Mouse (Mus musculus): Measurements from ENCODE around the gene Slc11a2. TPM values are rescaled to one million over a fixed set of nuclear protein-coding genes. Genes with fewer than 3 reads are reported as not detected.
A peak's percentile ranks its signal among the peaks of the same experiment; 100 is the strongest.

The Slc11a2 gene
- polyA plus RNA-seq, 1 experiment from 2014 or later = 22.2 TPM

DNA sequence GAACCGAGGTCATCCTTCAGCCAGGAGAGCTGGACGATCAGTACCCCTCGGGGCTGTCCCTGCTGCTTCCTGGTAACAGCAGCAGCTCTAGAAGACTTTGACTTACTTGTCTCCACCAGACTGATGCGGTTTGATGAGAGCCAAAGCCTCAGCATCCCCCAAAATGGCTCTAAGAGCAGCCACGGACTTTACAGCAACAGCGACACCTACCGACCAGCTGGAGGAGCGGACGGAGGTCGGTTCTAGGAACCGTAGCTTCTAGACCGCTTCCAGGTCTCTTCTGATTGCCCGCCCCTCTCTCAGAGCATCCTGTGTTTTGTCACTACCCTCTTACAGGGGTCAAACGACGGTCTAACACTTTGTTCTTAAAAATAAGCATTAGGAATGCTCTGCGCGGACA is 32.5 kb upstream of the Slc11a2 start:
- Histone ChIP-seq H3K4me1 (0 out of 2 replicates have a peak, but pooled peaks cover 2% of the 10 kb centered on the region), H3K27me3 (no peaks in the 10 kb centered on the region), H3K4me3 (no peak overlapping the region), H3K36me3 (no peaks in the 10 kb centered on the region), H3K9ac (replicated peaks) (no peak overlapping the region), H3K27ac (replicated peaks) (no peak overlapping the region), H3K4me2 (replicated peaks) (no peak overlapping the region), H3K9me3 (no peaks in the 10 kb centered on the region)
- 7% methylated on average over 17 of the region's 17 CpGs for WGBS
- peak; percentile 53; the same call in 1 of the 2 replicates for ATAC-seq (replicated peaks)

DNA sequence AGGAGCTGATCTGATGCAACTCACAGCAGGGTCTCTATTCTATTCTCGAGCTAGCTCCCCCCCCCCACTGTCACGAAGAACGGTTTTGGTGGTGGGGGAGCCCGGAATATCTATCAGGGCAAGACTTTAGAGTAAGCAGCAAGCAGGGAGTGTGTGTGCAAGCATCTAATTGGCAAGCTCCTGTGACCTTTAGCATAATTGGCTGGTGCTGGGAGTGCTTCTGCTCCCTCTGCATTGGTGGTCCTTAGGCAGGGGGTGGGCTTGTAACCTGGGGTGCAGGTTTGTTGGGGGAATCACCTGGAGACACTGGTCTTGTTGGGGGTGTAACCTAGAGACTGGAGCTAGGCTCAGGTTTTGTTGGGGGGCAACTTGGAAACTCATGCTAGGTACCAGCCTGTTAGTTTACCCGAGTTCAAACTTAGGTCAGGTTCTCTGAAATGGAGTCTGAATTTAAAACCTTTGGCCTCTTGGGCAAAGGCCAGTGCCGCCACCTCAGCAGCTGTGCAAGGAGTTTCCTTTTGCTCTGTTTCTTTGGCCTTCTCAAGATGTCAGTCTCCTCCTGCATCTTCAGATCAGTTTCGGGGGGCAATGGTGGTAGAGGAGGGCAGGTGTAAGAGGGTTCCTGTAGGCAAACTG is 31.6 kb upstream of the Slc11a2 start:
- H3K4me2 ChIP-seq (replicated peaks) = no peak overlapping the region
- WGBS = 62% methylated on average over 7 of the region's 7 CpGs

DNA sequence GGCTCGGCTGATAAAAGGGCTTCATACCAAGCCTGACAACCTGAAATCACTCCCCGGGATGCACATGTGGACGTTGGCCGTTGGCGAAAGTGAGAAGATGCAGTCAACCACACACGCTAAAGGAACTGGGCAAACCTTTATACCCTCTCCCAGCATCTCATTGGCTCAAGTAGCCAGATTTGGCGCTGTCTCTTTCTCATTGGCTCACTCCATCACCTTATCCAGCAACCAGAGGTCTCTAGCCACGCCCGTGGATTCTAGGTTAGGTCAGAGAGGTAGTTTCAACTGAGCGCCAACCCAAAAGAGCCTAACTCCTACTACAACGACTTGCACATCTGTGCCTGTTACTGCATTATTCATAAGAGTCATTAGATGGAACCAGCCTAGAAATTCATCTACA is 27.6 kb upstream of the Slc11a2 start:
- Histone ChIP-seq H3K4me1 (0 out of 2 replicates have a peak, but pooled peaks cover 8% of the 10 kb centered on the region), H3K9ac (replicated peaks) (no peak overlapping the region), H3K36me3 (no peaks in the 10 kb centered on the region), H3K27ac (replicated peaks) (no peak overlapping the region), H3K27me3 (no peaks in the 10 kb centered on the region), H3K9me3 (no peaks in the 10 kb centered on the region), H3K4me2 (replicated peaks) (no peak overlapping the region), H3K4me3 (no peak overlapping the region)
- 80% methylated on average over 11 of the region's 11 CpGs for WGBS
- no peak for ATAC-seq (replicated peaks)

More for the DNA sequence above, 31.6 kb upstream of the Slc11a2 start:
- Histone ChIP-seq H3K4me3 (no peak overlapping the region), H3K9ac (replicated peaks) (no peak overlapping the region), H3K4me1 (0 out of 2 replicates have a peak, but pooled peaks cover 2% of the 10 kb centered on the region), H3K27ac (replicated peaks) (no peak overlapping the region), H3K27me3 (no peaks in the 10 kb centered on the region), H3K36me3 (no peaks in the 10 kb centered on the region), H3K9me3 (no peaks in the 10 kb centered on the region)
- ATAC-seq (replicated peaks) = no peak

DNA sequence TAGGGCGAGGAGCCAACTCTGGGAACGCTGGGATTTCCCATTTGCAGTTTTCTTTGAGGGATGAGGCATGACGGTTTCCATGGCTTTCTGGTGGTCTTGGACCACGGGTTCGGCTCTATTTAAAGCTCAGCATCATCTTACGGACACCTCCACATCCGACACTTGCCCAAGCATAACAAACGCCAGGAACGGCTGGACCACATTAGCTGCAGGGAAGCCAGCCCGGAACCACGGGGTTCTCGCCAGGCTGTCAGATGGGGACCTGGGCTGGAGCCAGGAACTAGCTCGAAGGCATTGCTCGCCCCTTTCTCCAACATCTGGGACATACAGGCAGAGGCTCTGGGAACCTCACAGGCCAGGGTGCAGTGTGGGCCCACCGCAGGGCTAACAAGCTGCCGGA is 26.4 kb upstream of the Slc11a2 start:
- 56% methylated on average over 16 of the region's 16 CpGs for WGBS
- 0 out of 2 replicates have a peak overlapping the region, but pooled peaks have one; percentile 9 for H3K4me2 ChIP-seq (replicated peaks)
- no peak for ATAC-seq (replicated peaks)
- no peaks in the 10 kb centered on the region for H3K27me3 ChIP-seq
- no peak overlapping the region for H3K9ac ChIP-seq (replicated peaks)
- 0 out of 2 replicates have a peak, but pooled peaks cover 8% of the 10 kb centered on the region for H3K4me1 ChIP-seq
- no peaks in the 10 kb centered on the region for H3K36me3 ChIP-seq
- no peaks in the 10 kb centered on the region for H3K9me3 ChIP-seq
- no peak overlapping the region for H3K27ac ChIP-seq (replicated peaks)
- no peak overlapping the region for H3K4me3 ChIP-seq

DNA sequence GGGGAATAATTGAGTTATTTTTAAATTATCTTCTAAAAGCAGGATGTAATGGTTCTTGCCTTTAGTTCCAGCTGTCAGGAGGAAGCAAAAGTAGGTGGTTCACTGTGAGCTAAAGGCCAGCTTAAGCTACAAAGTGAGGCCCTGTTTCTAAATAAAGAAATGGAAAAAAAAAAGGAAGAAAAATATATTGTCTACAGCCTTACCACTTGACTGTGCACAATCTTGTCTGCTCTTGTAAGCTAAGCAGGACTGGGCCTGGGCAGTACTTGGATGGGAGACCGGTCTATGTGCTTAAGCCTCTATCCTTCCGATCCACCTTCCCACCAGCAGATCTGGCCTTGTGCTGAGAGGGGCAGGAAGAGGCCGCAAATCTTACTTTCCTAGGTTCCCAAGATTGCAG is 24.6 kb upstream of the Slc11a2 start:
- Histone ChIP-seq H3K27me3 (no peaks in the 10 kb centered on the region), H3K27ac (replicated peaks) (no peak overlapping the region), H3K9ac (replicated peaks) (no peak overlapping the region), H3K9me3 (no peaks in the 10 kb centered on the region), H3K4me3 (no peak overlapping the region), H3K4me1 (0 out of 2 replicates have a peak, but pooled peaks cover 8% of the 10 kb centered on the region), H3K4me2 (replicated peaks) (no peak overlapping the region), H3K36me3 (no peaks in the 10 kb centered on the region)
- ATAC-seq (replicated peaks) = no peak
- WGBS = 86% methylated on average over 3 of the region's 3 CpGs

DNA sequence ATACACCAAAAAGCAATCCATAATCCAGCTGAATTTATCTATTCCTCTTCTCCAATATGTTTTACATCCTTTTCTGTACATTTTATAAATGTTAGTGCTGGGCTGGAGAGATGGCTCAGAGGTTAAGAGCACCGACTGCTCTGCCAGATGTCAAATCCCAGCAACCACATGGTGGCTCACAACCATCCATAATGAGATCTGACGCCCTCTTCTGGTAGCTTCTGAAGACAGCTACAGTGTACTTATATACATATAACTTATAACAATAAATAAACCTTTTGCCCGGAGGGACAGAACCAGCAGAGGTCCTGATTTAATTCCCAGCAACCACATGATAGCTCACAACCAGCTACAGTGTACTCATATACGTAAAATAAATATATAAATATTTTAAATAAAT is 23.7 kb upstream of the Slc11a2 start:
- WGBS = 75% methylated on average over 4 of the region's 4 CpGs
- ATAC-seq (replicated peaks) = no peak

DNA sequence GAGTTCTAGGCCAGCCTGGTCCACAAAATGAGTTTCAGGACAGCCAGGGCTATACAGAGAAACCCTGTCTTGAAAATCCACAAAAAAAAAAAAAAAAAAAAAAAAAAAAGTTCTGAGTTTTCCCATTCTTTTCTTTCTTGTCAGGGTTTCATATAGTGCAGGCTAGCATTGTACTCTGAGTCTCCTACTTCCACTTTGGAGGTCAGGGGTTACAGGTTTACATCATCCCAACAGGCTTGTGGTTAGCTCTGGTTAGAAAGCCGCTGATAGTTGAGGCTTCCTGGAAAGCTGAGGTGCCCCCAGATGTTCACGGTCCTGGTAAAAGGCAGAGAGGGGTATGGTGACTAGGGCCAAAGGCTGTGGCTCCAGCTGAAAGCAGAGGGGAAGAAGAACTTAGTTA is 22.0 kb upstream of the Slc11a2 start:
- no peaks in the 10 kb centered on the region for H3K9me3 ChIP-seq
- no peak overlapping the region for H3K9ac ChIP-seq (replicated peaks)
- no peak for ATAC-seq (replicated peaks)
- WGBS = 87% methylated on average over 2 of the region's 2 CpGs
- H3K36me3 ChIP-seq = no peaks in the 10 kb centered on the region
- no peak overlapping the region for H3K4me2 ChIP-seq (replicated peaks)
- H3K4me3 ChIP-seq = no peak overlapping the region
- no peaks in the 10 kb centered on the region for H3K27me3 ChIP-seq
- H3K27ac ChIP-seq (replicated peaks) = no peak overlapping the region
- peaks cover 18% of the 10 kb centered on the region for H3K4me1 ChIP-seq

More for the DNA sequence above, 23.7 kb upstream of the Slc11a2 start:
- Histone ChIP-seq H3K27me3 (no peaks in the 10 kb centered on the region), H3K4me3 (no peak overlapping the region), H3K4me1 (peaks cover 14% of the 10 kb centered on the region), H3K9me3 (no peaks in the 10 kb centered on the region), H3K9ac (replicated peaks) (no peak overlapping the region), H3K36me3 (no peaks in the 10 kb centered on the region), H3K4me2 (replicated peaks) (no peak overlapping the region), H3K27ac (replicated peaks) (no peak overlapping the region)

DNA sequence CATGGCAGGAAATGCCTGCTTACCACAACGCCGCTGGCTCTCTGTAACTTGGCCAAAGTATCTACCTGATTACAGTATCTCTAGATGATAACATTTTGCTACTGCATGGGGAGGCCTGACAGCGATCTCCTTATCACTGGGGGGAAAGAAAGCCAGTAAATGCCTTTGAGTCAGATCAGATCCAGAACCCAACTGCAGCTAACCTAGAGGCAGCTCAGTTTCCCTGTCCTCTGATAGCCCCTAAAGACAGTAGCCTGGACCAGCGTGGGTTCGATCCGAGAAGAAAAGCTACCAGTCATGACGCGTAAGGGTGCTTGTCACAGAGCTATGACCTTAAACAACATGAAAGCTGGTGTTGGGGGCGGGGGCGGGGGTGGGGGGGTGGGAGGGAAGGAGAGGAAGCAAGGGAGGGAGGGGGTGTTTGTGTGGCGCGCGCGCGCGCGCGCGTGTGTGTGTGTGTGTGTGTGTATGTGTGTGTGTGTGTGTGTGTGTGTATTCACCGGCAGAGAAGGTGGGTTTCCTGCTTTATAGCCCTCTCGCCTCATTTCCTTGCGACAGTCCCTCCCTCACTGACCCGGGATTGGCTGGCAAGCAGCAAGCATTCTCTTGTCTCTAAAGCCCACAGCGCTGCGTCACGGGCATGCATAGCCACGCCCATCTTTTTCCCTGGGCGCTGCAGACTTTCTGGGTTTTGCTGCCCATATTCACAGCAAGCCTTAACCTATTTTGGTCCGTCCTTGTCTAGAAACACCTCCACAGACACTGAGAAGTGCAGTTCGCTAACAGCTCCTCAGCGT is 18.5 kb upstream of the Slc11a2 start:
- peak; percentile 99 for ATAC-seq (replicated peaks)
- peak overlapping the region; percentile 45 for H3K4me3 ChIP-seq
- no peaks in the 10 kb centered on the region for H3K36me3 ChIP-seq
- peak overlapping the region; percentile 83 for H3K27ac ChIP-seq (replicated peaks)
- H3K4me1 ChIP-seq = peaks cover 9% of the 10 kb centered on the region
- WGBS = 8% methylated on average over 20 of the region's 31 CpGs
- H3K9ac ChIP-seq (replicated peaks) = peak overlapping the region; percentile 64
- no peaks in the 10 kb centered on the region for H3K27me3 ChIP-seq
- no peaks in the 10 kb centered on the region for H3K9me3 ChIP-seq
- H3K4me2 ChIP-seq (replicated peaks) = peak overlapping the region; percentile 64

DNA sequence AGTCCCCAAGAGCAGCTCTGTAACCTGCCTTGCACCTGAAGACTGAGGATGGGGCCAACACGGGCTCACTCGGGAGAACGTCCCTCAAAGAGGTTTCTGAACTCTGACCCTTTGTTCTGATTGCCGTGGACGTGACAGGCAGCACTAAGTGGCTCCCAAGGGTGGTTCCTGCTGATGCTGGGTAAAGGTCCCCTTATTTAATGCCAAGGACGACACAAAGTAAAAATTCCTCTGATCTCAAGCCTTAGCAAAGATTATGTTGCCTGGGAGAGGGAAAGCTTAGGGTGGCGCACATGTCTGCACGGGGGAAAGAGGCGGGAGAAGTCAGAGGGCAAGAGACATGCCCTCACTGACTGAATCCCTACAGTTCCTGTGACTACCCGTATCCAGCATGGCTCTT is 11.6 kb upstream of the Slc11a2 start:
- Histone ChIP-seq H3K27ac (replicated peaks) (no peak overlapping the region), H3K9me3 (no peaks in the 10 kb centered on the region), H3K4me2 (replicated peaks) (no peak overlapping the region), H3K4me3 (no peak overlapping the region), H3K27me3 (no peaks in the 10 kb centered on the region), H3K36me3 (no peaks in the 10 kb centered on the region), H3K4me1 (no peaks in the 10 kb centered on the region), H3K9ac (replicated peaks) (no peak overlapping the region)
- WGBS = 66% methylated on average over 10 of the region's 10 CpGs
- no peak for ATAC-seq (replicated peaks)

DNA sequence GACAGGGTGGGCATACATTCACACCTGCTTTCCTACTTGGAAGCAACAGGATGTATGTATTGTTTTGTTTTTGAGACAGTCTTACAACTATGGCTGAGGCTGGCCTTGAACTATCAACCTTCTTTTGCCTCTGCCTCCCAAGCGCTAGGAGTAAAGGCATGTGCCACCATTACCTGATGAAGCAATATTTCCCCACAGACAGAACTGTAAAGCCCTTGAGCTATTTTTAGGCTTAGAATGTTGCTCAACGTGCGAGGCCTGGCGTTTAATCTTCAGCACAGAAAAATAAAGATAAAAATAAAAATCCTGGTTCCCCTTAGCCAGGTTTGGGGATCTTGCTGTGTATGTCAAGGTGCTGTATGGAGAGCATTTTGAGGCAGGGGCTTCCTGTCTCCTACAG is 11.2 kb upstream of the Slc11a2 start:
- H3K9me3 ChIP-seq = no peaks in the 10 kb centered on the region
- no peak overlapping the region for H3K4me2 ChIP-seq (replicated peaks)
- ATAC-seq (replicated peaks) = no peak
- no peaks in the 10 kb centered on the region for H3K36me3 ChIP-seq
- H3K4me3 ChIP-seq = no peak overlapping the region
- H3K27me3 ChIP-seq = no peaks in the 10 kb centered on the region
- H3K27ac ChIP-seq (replicated peaks) = no peak overlapping the region
- H3K4me1 ChIP-seq = no peaks in the 10 kb centered on the region
- H3K9ac ChIP-seq (replicated peaks) = no peak overlapping the region
- WGBS = 94% methylated on average over 4 of the region's 4 CpGs

DNA sequence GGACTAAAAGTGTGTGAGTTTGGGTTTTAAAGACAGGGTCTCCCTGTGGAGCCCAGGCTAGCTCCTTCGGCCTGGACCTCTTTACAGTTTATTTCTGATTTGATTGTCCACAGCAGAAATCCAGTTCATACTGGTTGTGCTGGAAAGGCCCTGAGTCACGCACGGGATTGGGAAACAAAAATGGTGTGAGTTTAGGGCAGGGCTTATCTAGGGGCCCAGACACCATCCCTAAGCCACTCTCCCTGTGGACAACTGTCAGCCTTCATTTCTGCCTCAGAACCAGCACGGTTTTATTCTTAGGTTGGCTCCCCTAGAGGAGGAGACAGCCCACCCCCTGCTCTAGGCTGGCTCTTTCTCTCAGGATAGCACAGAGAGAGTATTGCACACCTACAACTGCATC is 8.4 kb upstream of the Slc11a2 start:
- WGBS = 70% methylated on average over 4 of the region's 4 CpGs
- no peaks in the 10 kb centered on the region for H3K27me3 ChIP-seq
- no peak overlapping the region for H3K4me3 ChIP-seq
- no peaks in the 10 kb centered on the region for H3K36me3 ChIP-seq
- H3K4me1 ChIP-seq = no peaks in the 10 kb centered on the region
- no peak overlapping the region for H3K27ac ChIP-seq (replicated peaks)
- no peak overlapping the region for H3K9ac ChIP-seq (replicated peaks)
- no peak for ATAC-seq (replicated peaks)
- no peak overlapping the region for H3K4me2 ChIP-seq (replicated peaks)
- H3K9me3 ChIP-seq = no peaks in the 10 kb centered on the region

DNA sequence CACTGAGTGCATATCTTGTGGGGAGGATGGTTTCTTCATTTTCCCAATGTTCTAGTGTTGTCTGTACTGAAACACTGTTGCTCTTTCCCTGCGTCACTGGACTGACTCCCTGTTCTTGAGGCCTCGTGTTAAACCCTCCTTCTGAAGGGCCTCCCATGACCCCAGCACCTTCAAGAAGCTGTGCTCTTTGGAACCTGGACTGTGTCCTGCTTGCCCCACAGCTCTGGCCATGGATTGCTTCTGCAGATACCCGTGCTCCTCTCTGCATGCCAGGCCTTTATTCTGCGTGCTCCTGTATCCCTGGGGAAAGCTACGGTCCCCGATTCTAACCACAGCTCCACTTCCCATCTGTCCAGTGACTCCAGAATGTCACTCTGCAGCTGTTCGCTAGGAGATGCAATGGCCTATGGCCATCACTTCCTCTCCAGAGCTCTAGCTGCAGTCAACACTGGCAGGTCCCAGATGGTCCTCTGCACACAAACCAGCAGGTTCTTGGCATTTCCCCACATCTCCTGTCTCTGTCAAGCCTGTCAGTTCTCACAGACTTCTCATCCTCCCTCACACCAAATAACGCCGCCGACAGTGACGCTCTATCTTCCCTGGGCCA is 5.2 kb upstream of the Slc11a2 start:
- Histone ChIP-seq H3K4me2 (replicated peaks) (no peak overlapping the region), H3K9ac (replicated peaks) (no peak overlapping the region), H3K27ac (replicated peaks) (no peak overlapping the region), H3K27me3 (peaks cover 7% of the 10 kb centered on the region; the same call in 1 of the 2 replicates), H3K4me3 (no peak overlapping the region), H3K36me3 (no peaks in the 10 kb centered on the region), H3K9me3 (no peaks in the 10 kb centered on the region), H3K4me1 (no peaks in the 10 kb centered on the region)
- 64% methylated on average over 11 of the region's 11 CpGs for WGBS
- ATAC-seq (replicated peaks) = 0 out of 2 replicates have a peak, but pooled peaks have one; percentile 32

Measured in forebrain, embryonic 15.5 days (tissue).